Mouse (Mus musculus) splenic B cell, adult 2 months (primary cell): ENCODE results near the gene Gnb2.

ENCODE experiments used
- DNase-seq: peaks from one replicate; pipeline ENCODE4 v3.0.0-alpha.2; 2011; ENCODE audit warnings: low read depth, low spot score
- H3K27me3 ChIP-seq: 2 replicates; pipeline ENCODE4 v1.6.1; 2012; ENCODE audit warnings: mild to moderate bottlenecking, low read length, moderate library complexity, mixed read lengths; ENCODE audit not compliant: control insufficient read depth, poor library complexity, insufficient read depth, severe bottlenecking
- H3K36me3 ChIP-seq: 2 replicates; pipeline ENCODE4 v1.6.1; 2012; ENCODE audit warnings: mild to moderate bottlenecking, low read length, moderate library complexity, mixed read lengths; ENCODE audit not compliant: control insufficient read depth, poor library complexity, insufficient read depth, severe bottlenecking

Gene Gnb2

GRCm38 (mm10) chr5:137533117-137533827 lies at the start of gene Gnb2, which contains the start of gene Epo:
Gene Gnb2 (minus strand): TSS chr5:137533510.
Gene Epo (minus strand): TSS chr5:137533242.
- Histone ChIP-seq H3K27me3 (no peaks in the 10 kb centered on the region), H3K36me3 (peaks cover 9% of the 10 kb centered on the region)
- DNase-seq = peak; percentile 98

GRCm38 (mm10) chr5:137582702-137583101 lies 49.4 kb upstream of the Gnb2 start:
- Histone ChIP-seq H3K36me3 (no peaks in the 10 kb centered on the region), H3K27me3 (no peaks in the 10 kb centered on the region)
- no peak for DNase-seq

GRCm38 (mm10) chr5:137580246-137580645 lies 46.9 kb upstream of the Gnb2 start:
- DNase-seq = no peak
- H3K36me3 ChIP-seq = no peaks in the 10 kb centered on the region
- no peaks in the 10 kb centered on the region for H3K27me3 ChIP-seq

- Histone ChIP-seq H3K27me3 (no peaks in the 10 kb centered on the region), H3K36me3 (no peaks in the 10 kb centered on the region)
- DNase-seq = no peak
These were observed 41.2 kb upstream of the Gnb2 start for GRCm38 (mm10) chr5:137574470-137574901.

GRCm38 (mm10) chr5:137570691-137571586 lies 37.6 kb upstream of the Gnb2 start:
- H3K27me3 ChIP-seq = no peaks in the 10 kb centered on the region
- DNase-seq = no peak

GRCm38 (mm10) chr5:137570181-137570580 lies 36.9 kb upstream of the Gnb2 start:
- no peaks in the 10 kb centered on the region for H3K36me3 ChIP-seq
- no peaks in the 10 kb centered on the region for H3K27me3 ChIP-seq
- DNase-seq = no peak

More at GRCm38 (mm10) chr5:137570691-137571586, 37.6 kb upstream of the Gnb2 start:
- H3K36me3 ChIP-seq = no peaks in the 10 kb centered on the region

- peak; percentile 76 for DNase-seq
- Histone ChIP-seq H3K36me3 (no peaks in the 10 kb centered on the region), H3K27me3 (no peaks in the 10 kb centered on the region)
These were observed 36.4 kb upstream of the Gnb2 start, which contains the start of gene Tfr2 for GRCm38 (mm10) chr5:137569665-137570064. Gene Tfr2 (plus strand): TSS chr5:137569840.

GRCm38 (mm10) chr5:137569031-137569430 lies 35.7 kb upstream of the Gnb2 start:
- peak; percentile 50 for DNase-seq

GRCm38 (mm10) chr5:137568223-137568798 lies 35.0 kb upstream of the Gnb2 start:
- no peaks in the 10 kb centered on the region for H3K27me3 ChIP-seq
- no peaks in the 10 kb centered on the region for H3K36me3 ChIP-seq
- no peak for DNase-seq

More at GRCm38 (mm10) chr5:137569031-137569430, 35.7 kb upstream of the Gnb2 start:
- H3K27me3 ChIP-seq = no peaks in the 10 kb centered on the region
- no peaks in the 10 kb centered on the region for H3K36me3 ChIP-seq

- no peaks in the 10 kb centered on the region for H3K36me3 ChIP-seq
- H3K27me3 ChIP-seq = no peaks in the 10 kb centered on the region
- no peak for DNase-seq
These were observed 33.1 kb upstream of the Gnb2 start for GRCm38 (mm10) chr5:137566416-137566815.

- no peaks in the 10 kb centered on the region for H3K27me3 ChIP-seq
These were observed 32.4 kb upstream of the Gnb2 start for GRCm38 (mm10) chr5:137565744-137566143.

GRCm38 (mm10) chr5:137562965-137563364 lies 29.7 kb upstream of the Gnb2 start:
- no peak for DNase-seq
- no peaks in the 10 kb centered on the region for H3K36me3 ChIP-seq
- peaks cover 2% of the 10 kb centered on the region for H3K27me3 ChIP-seq

More at GRCm38 (mm10) chr5:137565744-137566143, 32.4 kb upstream of the Gnb2 start:
- no peak for DNase-seq
- H3K36me3 ChIP-seq = no peaks in the 10 kb centered on the region

- no peak for DNase-seq
- Histone ChIP-seq H3K36me3 (no peaks in the 10 kb centered on the region), H3K27me3 (peaks cover 2% of the 10 kb centered on the region)
These were observed 28.2 kb upstream of the Gnb2 start for GRCm38 (mm10) chr5:137561556-137561955.

- H3K36me3 ChIP-seq = no peaks in the 10 kb centered on the region
- H3K27me3 ChIP-seq = peaks cover 5% of the 10 kb centered on the region
These were observed 20.6 kb upstream of the Gnb2 start for GRCm38 (mm10) chr5:137553898-137554297.

More at GRCm38 (mm10) chr5:137553898-137554297, 20.6 kb upstream of the Gnb2 start:
- DNase-seq = no peak
